Mouse (Mus musculus) embryonic facial prominence, embryonic 11.5 days (tissue): ENCODE results near the gene Axin2. TPM values are rescaled to one million over a fixed set of nuclear protein-coding genes. Genes with fewer than 3 reads are reported as not detected.

Experiments used
- ATAC-seq: fragments of 200-750 bp; cut with Nextera tagmentation; replicated peaks from 2 replicates; pipeline ENCODE4 v1.8.0; 2017; ENCODE audit warnings: low read depth; ENCODE audit not compliant: insufficient number of reproducible peaks, low FRiP score, low TSS enrichment
- DNase-seq: peaks from one replicate; pipeline ENCODE4 v3.0.0-alpha.2; 2015; ENCODE audit warnings: low spot score
- H3K27ac ChIP-seq: fragments of 300-500 bp; sonication (generic); replicated peaks from 2 replicates; pipeline ENCODE4 v1.5.1; 2014; ENCODE audit warnings: mild to moderate bottlenecking, low read depth, low read length, control low read depth
- H3K27me3 ChIP-seq: fragments of 300-500 bp; sonication (generic); 2 replicates; pipeline ENCODE4 v1.6.1; 2014; ENCODE audit warnings: mild to moderate bottlenecking, low read length, moderate library complexity, mixed read lengths; ENCODE audit not compliant: control insufficient read depth, insufficient read depth
- H3K36me3 ChIP-seq: fragments of 300-500 bp; sonication (generic); replicated peaks from 2 replicates; pipeline ENCODE4 v1.6.1; 2014; ENCODE audit warnings: low read depth, mild to moderate bottlenecking, low read length, moderate library complexity, mixed read lengths; ENCODE audit not compliant: control insufficient read depth, insufficient read depth
- H3K4me1 ChIP-seq: fragments of 300-500 bp; sonication (generic); 2 replicates; pipeline ENCODE4 v1.6.1; 2014; ENCODE audit warnings: low read length, mixed read lengths; ENCODE audit not compliant: control insufficient read depth, insufficient read depth
- H3K4me2 ChIP-seq: fragments of 300-500 bp; sonication (generic); 2 replicates; pipeline ENCODE4 v1.6.1; 2014; ENCODE audit warnings: low read depth, mild to moderate bottlenecking, control low read depth, low read length, moderate library complexity
- H3K4me3 ChIP-seq: fragments of 300-500 bp; sonication (generic); 2 replicates; pipeline ENCODE4 v1.5.1; 2014; ENCODE audit warnings: low read depth, low read length, control low read depth
- H3K9ac ChIP-seq: fragments of 300-500 bp; sonication (generic); replicated peaks from 2 replicates; pipeline ENCODE4 v1.6.1; 2014; ENCODE audit warnings: mild to moderate bottlenecking, control low read depth, low read length
- H3K9me3 ChIP-seq: fragments of 300-500 bp; sonication (generic); replicated peaks from 2 replicates; pipeline ENCODE4 v1.6.1; 2016; ENCODE audit warnings: mild to moderate bottlenecking, low read length, inconsistent platforms, mixed read lengths; ENCODE audit not compliant: control insufficient read depth
- WGBS: fragments of 180-500 bp; shearing (Covaris S2); extraction: QIAGEN DNeasy Blood & Tissue Kit; methylation state at CpG from one replicate; pipeline ENCODE4 v1.1.7; 2014; 5-methylcytosine and 5-hydroxymethylcytosine counted together
- polyA plus RNA-seq: library from polyadenylated mRNA; unstranded; fragments of >200 nt; fragmentation: Nextera tagmentation; extraction: Ambion mirVana; gene quantifications from 2 replicates; pipeline ENCODE4 v1.2.1, GENCODE M21; 2014

Axin2 gene
- polyA plus RNA-seq, 1 experiment from 2014 or later: 15.9 TPM

GRCm38 (mm10) chr11:108935128-108935868 is 15.1 kb downstream of the Axin2 start:
- H3K36me3 ChIP-seq: peaks cover 24% of the 10 kb centered on the region
- H3K4me2 ChIP-seq: no peak overlapping the region
- no peak overlapping the region for H3K27ac ChIP-seq
- DNase-seq: peak; percentile 52
- peak; percentile 79 for ATAC-seq
- H3K27me3 ChIP-seq: no peaks in the 10 kb centered on the region
- H3K9ac ChIP-seq: peak overlapping the region; percentile 18; the same call in 1 of the 2 replicates
- no peaks in the 10 kb centered on the region for H3K9me3 ChIP-seq
- 37% methylated on average over 18 of the region's 18 CpGs for WGBS
- peaks cover 5% of the 10 kb centered on the region for H3K4me1 ChIP-seq
- no peak overlapping the region for H3K4me3 ChIP-seq

GRCm38 (mm10) chr11:108936016-108936792 is 16.1 kb downstream of the Axin2 start:
- H3K9ac ChIP-seq: no peak overlapping the region
- no peak overlapping the region for H3K4me2 ChIP-seq
- ATAC-seq (no peak), DNase-seq (no peak)
- no peaks in the 10 kb centered on the region for H3K27me3 ChIP-seq
- no peak overlapping the region for H3K27ac ChIP-seq
- no peak overlapping the region for H3K4me3 ChIP-seq
- H3K9me3 ChIP-seq: no peaks in the 10 kb centered on the region
- H3K36me3 ChIP-seq: peaks cover 24% of the 10 kb centered on the region
- peaks cover 4% of the 10 kb centered on the region for H3K4me1 ChIP-seq
- 49% methylated on average over 18 of the region's 18 CpGs for WGBS

- Histone ChIP-seq H3K4me1 (no peaks in the 10 kb centered on the region), H3K36me3 (peaks cover 36% of the 10 kb centered on the region), H3K9ac (no peak overlapping the region), H3K9me3 (no peaks in the 10 kb centered on the region), H3K4me3 (no peak overlapping the region), H3K27ac (no peak overlapping the region), H3K27me3 (no peaks in the 10 kb centered on the region), H3K4me2 (no peak overlapping the region)
- ATAC-seq (no peak), DNase-seq (no peak)
- 64% methylated on average over 19 of the region's 19 CpGs for WGBS
Observed at GRCm38 (mm10) chr11:108940655-108941412, 20.7 kb downstream of the Axin2 start.

GRCm38 (mm10) chr11:108941836-108942235 is 21.7 kb downstream of the Axin2 start:
- no peak overlapping the region for H3K4me2 ChIP-seq
- 94% methylated on average over 18 of the region's 18 CpGs for WGBS
- H3K27me3 ChIP-seq: no peaks in the 10 kb centered on the region
- H3K36me3 ChIP-seq: peaks cover 38% of the 10 kb centered on the region
- no peak for DNase-seq
- no peak overlapping the region for H3K27ac ChIP-seq
- no peak overlapping the region for H3K4me3 ChIP-seq
- H3K4me1 ChIP-seq: no peaks in the 10 kb centered on the region
- no peak overlapping the region for H3K9ac ChIP-seq
- H3K9me3 ChIP-seq: no peaks in the 10 kb centered on the region
- no peak for ATAC-seq

GRCm38 (mm10) chr11:108943741-108944140 is 23.6 kb downstream of the Axin2 start:
- ATAC-seq: no peak
- peaks cover 12% of the 10 kb centered on the region for H3K4me1 ChIP-seq
- no peak overlapping the region for H3K4me3 ChIP-seq

GRCm38 (mm10) chr11:108945666-108946065 is 25.5 kb downstream of the Axin2 start:
- no peak overlapping the region for H3K4me3 ChIP-seq
- no peaks in the 10 kb centered on the region for H3K9me3 ChIP-seq
- H3K36me3 ChIP-seq: peaks cover 29% of the 10 kb centered on the region
- no peak for DNase-seq
- no peaks in the 10 kb centered on the region for H3K27me3 ChIP-seq
- H3K4me1 ChIP-seq: peaks cover 13% of the 10 kb centered on the region
- H3K9ac ChIP-seq: no peak overlapping the region
- ATAC-seq: no peak
- no peak overlapping the region for H3K27ac ChIP-seq
- WGBS: 96% methylated on average over 9 of the region's 9 CpGs
- H3K4me2 ChIP-seq: no peak overlapping the region

More at GRCm38 (mm10) chr11:108943741-108944140, 23.6 kb downstream of the Axin2 start:
- no peak overlapping the region for H3K27ac ChIP-seq
- H3K36me3 ChIP-seq: peaks cover 36% of the 10 kb centered on the region
- WGBS: 79% methylated on average over 11 of the region's 11 CpGs
- no peaks in the 10 kb centered on the region for H3K9me3 ChIP-seq
- no peak overlapping the region for H3K9ac ChIP-seq
- DNase-seq: no peak
- H3K4me2 ChIP-seq: no peak overlapping the region
- H3K27me3 ChIP-seq: no peaks in the 10 kb centered on the region

- Histone ChIP-seq H3K9ac (no peak overlapping the region; the same call in 1 of the 2 replicates), H3K36me3 (peaks cover 19% of the 10 kb centered on the region), H3K27me3 (no peaks in the 10 kb centered on the region), H3K4me2 (no peak overlapping the region), H3K27ac (peak overlapping the region; percentile 82), H3K4me1 (peaks cover 13% of the 10 kb centered on the region), H3K4me3 (no peak overlapping the region), H3K9me3 (no peaks in the 10 kb centered on the region)
- DNase-seq: peak; percentile 96
- 43% methylated on average over 20 of the region's 20 CpGs for WGBS
- ATAC-seq: peak; percentile 60
Observed at GRCm38 (mm10) chr11:108947425-108948184, 27.5 kb downstream of the Axin2 start.
